Mouse (Mus musculus) ES-Bruce4 (cell line): ENCODE data around the gene Il12b. TPM values are rescaled to one million over a fixed set of nuclear protein-coding genes. Genes with fewer than 3 reads are reported as not detected.

Experiments
- H3K27ac ChIP-seq: 2 replicates; pipeline ENCODE4 v1.5.1; 2012; ENCODE audit warnings: low read length, inconsistent platforms; ENCODE audit not compliant: insufficient read depth
- H3K27me3 ChIP-seq: 2 replicates; pipeline ENCODE4 v1.6.1; 2012; ENCODE audit warnings: mild to moderate bottlenecking, low read length, inconsistent platforms; ENCODE audit not compliant: control insufficient read depth, poor library complexity, insufficient read depth, severe bottlenecking
- H3K36me3 ChIP-seq: 2 replicates; pipeline ENCODE4 v1.6.1; 2012; ENCODE audit warnings: inconsistent platforms, mild to moderate bottlenecking, low read length, moderate library complexity; ENCODE audit not compliant: control insufficient read depth, poor library complexity, insufficient read depth, severe bottlenecking
- H3K4me1 ChIP-seq: one replicate; pipeline ENCODE4 v1.8.1; 2011; ENCODE audit warnings: low read length; ENCODE audit not compliant: control insufficient read depth, insufficient read depth
- H3K4me3 ChIP-seq: 2 replicates; pipeline ENCODE4 v1.5.1; 2011; ENCODE audit warnings: low read depth, mild to moderate bottlenecking, low read length
- H3K9ac ChIP-seq: 2 replicates; pipeline ENCODE4 v1.6.1; 2012; ENCODE audit warnings: low read depth, mild to moderate bottlenecking, inconsistent platforms; ENCODE audit not compliant: poor library complexity, severe bottlenecking
- H3K9me3 ChIP-seq: replicated peaks from 2 replicates; pipeline ENCODE4 v1.6.1; 2012; ENCODE audit warnings: mild to moderate bottlenecking, low read length, inconsistent platforms; ENCODE audit not compliant: control insufficient read depth, poor library complexity, insufficient read depth, severe bottlenecking
- CTCF ChIP-seq: IDR thresholded peaks from one replicate; pipeline ENCODE4 v1.8.1; 2011; ENCODE audit warnings: low read depth, low read length
- EP300 ChIP-seq: IDR thresholded peaks from 2 replicates; pipeline ENCODE4 v1.6.1; 2011; ENCODE audit warnings: low read depth, low read length; ENCODE audit not compliant: insufficient read depth
- POLR2A ChIP-seq: IDR thresholded peaks from one replicate; pipeline ENCODE4 v1.8.1; 2011; ENCODE audit warnings: low read length; ENCODE audit not compliant: insufficient read depth
- polyA plus RNA-seq: library from polyadenylated mRNA; stranded (reverse); fragments of >200 nt; gene quantifications from 2 replicates; pipeline ENCODE4 v1.2.4, GENCODE M21; 2011; ENCODE audit warnings: low read depth; ENCODE audit not compliant: missing spikeins, insufficient read depth, insufficient read length

Il12b gene
- polyA plus RNA-seq, 1 experiment, result not detected

GRCm38 (mm10) chr11:44395401-44395800 is 4.5 kb upstream of the Il12b start:
- H3K9ac ChIP-seq, result no peak overlapping the region
- H3K4me3 ChIP-seq, result no peak overlapping the region
- H3K4me1 ChIP-seq, result no peaks in the 10 kb centered on the region
- TF ChIP-seq CTCF (no peak), POLR2A (no peak)
- H3K27me3 ChIP-seq, result no peaks in the 10 kb centered on the region; the same call in 1 of the 2 replicates
- H3K9me3 ChIP-seq, result no peaks in the 10 kb centered on the region
- no peaks in the 10 kb centered on the region for H3K36me3 ChIP-seq
- no peak overlapping the region for H3K27ac ChIP-seq

GRCm38 (mm10) chr11:44397551-44397950 is 2.3 kb upstream of the Il12b start:
- TF ChIP-seq CTCF (no peak), POLR2A (no peak), EP300 (no peak)
- Histone ChIP-seq H3K27ac (no peak overlapping the region), H3K4me3 (no peak overlapping the region)

GRCm38 (mm10) chr11:44398356-44398755 is 1.5 kb upstream of the Il12b start:
- no peak overlapping the region for H3K9ac ChIP-seq
- H3K27ac ChIP-seq, result no peak overlapping the region
- H3K4me1 ChIP-seq, result no peaks in the 10 kb centered on the region
- H3K9me3 ChIP-seq, result no peaks in the 10 kb centered on the region
- H3K4me3 ChIP-seq, result no peak overlapping the region
- no peak for TF ChIP-seq EP300
- no peak for TF ChIP-seq CTCF
- no peak for TF ChIP-seq POLR2A
- H3K36me3 ChIP-seq, result no peaks in the 10 kb centered on the region
- no peaks in the 10 kb centered on the region; the same call in 1 of the 2 replicates for H3K27me3 ChIP-seq

More at GRCm38 (mm10) chr11:44397551-44397950, 2.3 kb upstream of the Il12b start:
- Histone ChIP-seq H3K9ac (no peak overlapping the region), H3K4me1 (no peaks in the 10 kb centered on the region), H3K36me3 (no peaks in the 10 kb centered on the region), H3K27me3 (no peaks in the 10 kb centered on the region; the same call in 1 of the 2 replicates), H3K9me3 (no peaks in the 10 kb centered on the region)

GRCm38 (mm10) chr11:44398782-44399225 is 1.1 kb upstream of the Il12b start:
- Histone ChIP-seq H3K9ac (no peak overlapping the region), H3K36me3 (no peaks in the 10 kb centered on the region), H3K4me1 (no peaks in the 10 kb centered on the region), H3K9me3 (no peaks in the 10 kb centered on the region), H3K27ac (no peak overlapping the region), H3K27me3 (no peaks in the 10 kb centered on the region; the same call in 1 of the 2 replicates), H3K4me3 (peak overlapping the region; percentile 53)
- TF ChIP-seq EP300 (no peak), POLR2A (no peak), CTCF (peak; percentile 81)

- Histone ChIP-seq H3K9me3 (no peaks in the 10 kb centered on the region), H3K27me3 (no peaks in the 10 kb centered on the region; the same call in 1 of the 2 replicates), H3K9ac (no peak overlapping the region)
Observed at GRCm38 (mm10) chr11:44401635-44402548, 2.0 kb downstream of the Il12b start.

GRCm38 (mm10) chr11:44405113-44405512 is 5.2 kb downstream of the Il12b start:
- no peak overlapping the region for H3K27ac ChIP-seq
- no peaks in the 10 kb centered on the region for H3K27me3 ChIP-seq

More at GRCm38 (mm10) chr11:44401635-44402548, 2.0 kb downstream of the Il12b start:
- TF ChIP-seq EP300 (no peak), POLR2A (no peak)
- no peak overlapping the region for H3K27ac ChIP-seq
- no peaks in the 10 kb centered on the region for H3K4me1 ChIP-seq
- H3K36me3 ChIP-seq, result no peaks in the 10 kb centered on the region
- no peak overlapping the region for H3K4me3 ChIP-seq

More at GRCm38 (mm10) chr11:44405113-44405512, 5.2 kb downstream of the Il12b start:
- Histone ChIP-seq H3K9ac (no peak overlapping the region), H3K36me3 (no peaks in the 10 kb centered on the region), H3K4me1 (no peaks in the 10 kb centered on the region), H3K4me3 (no peak overlapping the region), H3K9me3 (no peaks in the 10 kb centered on the region)
- TF ChIP-seq POLR2A, result no peak
- TF ChIP-seq EP300, result no peak
- TF ChIP-seq CTCF, result no peak
